Mouse (Mus musculus) ES-Bruce4 (cell line): ENCODE measurements around the gene Pirt.
A peak's percentile ranks its signal among the peaks of the same experiment; 100 is the strongest.

Source experiments
- CTCF ChIP-seq: IDR thresholded peaks from one replicate; pipeline ENCODE4 v1.8.1; 2011; ENCODE audit warnings: low read depth, low read length
- EP300 ChIP-seq: IDR thresholded peaks from 2 replicates; pipeline ENCODE4 v1.6.1; 2011; ENCODE audit warnings: low read depth, low read length; ENCODE audit not compliant: insufficient read depth
- POLR2A ChIP-seq: IDR thresholded peaks from one replicate; pipeline ENCODE4 v1.8.1; 2011; ENCODE audit warnings: low read length; ENCODE audit not compliant: insufficient read depth

DNA sequence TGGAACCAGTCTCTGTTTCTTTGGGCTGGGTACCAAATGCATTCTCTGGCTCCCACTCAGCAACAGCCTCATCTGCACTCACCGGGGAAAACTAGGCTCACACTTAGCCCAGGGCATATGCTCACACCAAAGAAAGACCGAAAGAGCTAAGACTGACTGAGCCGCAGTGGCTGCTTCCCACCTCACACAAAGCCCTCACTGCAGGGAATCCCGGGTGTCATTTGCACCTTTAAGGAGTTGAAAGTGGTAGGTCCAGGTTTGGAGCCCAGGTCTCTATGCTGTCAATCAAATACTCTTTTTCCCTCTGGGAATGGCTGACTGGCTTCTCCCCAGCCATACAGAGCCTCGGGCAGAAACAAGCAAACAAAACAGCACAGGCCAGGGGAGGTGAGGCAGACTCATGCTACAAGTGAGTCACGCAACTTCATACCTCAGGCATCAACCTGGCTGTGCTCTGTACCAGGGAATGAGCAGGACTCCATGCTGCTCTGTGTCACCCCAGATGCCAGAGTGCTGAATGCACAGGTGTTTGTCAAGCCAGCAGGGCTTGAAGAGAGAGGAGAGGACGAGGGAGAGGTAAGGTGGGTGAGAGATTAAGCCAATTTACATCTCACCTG, 54.8 kb downstream of the Pirt start:
- no peak for TF ChIP-seq CTCF
- TF ChIP-seq POLR2A, result no peak
- peak; percentile 89 for TF ChIP-seq EP300
